Mouse (Mus musculus): ENCODE measurements around the gene Mamstr. TPM values are rescaled to one million over a fixed set of nuclear protein-coding genes. Genes with fewer than 3 reads are reported as not detected.
"Not testable (repeated sequence)": the region's sequence is repeated elsewhere in the genome, so short reads cannot be mapped to it uniquely, and the experiment has no call there.

Mamstr gene
- total RNA-seq, 2 experiments from 2014 or later = 2.4 to 3.6 TPM

GRCm38 (mm10) chr7:45644872-45645590 is 5.3 kb downstream of the Mamstr start:
- DNase-seq (ENCODE audit: low spot score in 2 of 2) = no peak
- intact Hi-C loops (cut with DNase I) = no loop called here

GRCm38 (mm10) chr7:45645591-45645971 is 5.8 kb downstream of the Mamstr start:
- intact Hi-C loops (cut with DNase I) = no loop called here
- no peak for DNase-seq (ENCODE audit: low spot score in 2 of 2)

- no peak for DNase-seq (ENCODE audit: low spot score in 2 of 2)
- intact Hi-C loops (cut with DNase I) = no loop called here
Measured at GRCm38 (mm10) chr7:45646671-45647070, 6.9 kb downstream of the Mamstr start.

GRCm38 (mm10) chr7:45649351-45649750 is 9.6 kb downstream of the Mamstr start:
- intact Hi-C loops (cut with DNase I) = no loop called here

GRCm38 (mm10) chr7:45650484-45650883 is 10.7 kb downstream of the Mamstr start:
- intact Hi-C loops (cut with DNase I); DNase-seq (ENCODE audit: low spot score in 2 of 2): not testable (repeated sequence)

More at GRCm38 (mm10) chr7:45649351-45649750, 9.6 kb downstream of the Mamstr start:
- no peak for DNase-seq (ENCODE audit: low spot score in 2 of 2)

- DNase-seq (ENCODE audit: low spot score in 2 of 2) = no peak
- intact Hi-C loops (cut with DNase I) = no loop called here
Measured at GRCm38 (mm10) chr7:45654424-45655047, 14.8 kb downstream of the Mamstr start.

- DNase-seq (ENCODE audit: low spot score in 2 of 2) = no peak
- intact Hi-C loops (cut with DNase I) = no loop called here
Measured at GRCm38 (mm10) chr7:45660746-45661478, 21.1 kb downstream of the Mamstr start.

GRCm38 (mm10) chr7:45661702-45662101 is 21.9 kb downstream of the Mamstr start:
- intact Hi-C loops (cut with DNase I); DNase-seq (ENCODE audit: low spot score in 2 of 2): not testable (repeated sequence)

GRCm38 (mm10) chr7:45665303-45666138 is 25.7 kb downstream of the Mamstr start:
- no peak for DNase-seq (ENCODE audit: low spot score in 2 of 2)
- intact Hi-C loops (cut with DNase I) = no loop called here

- DNase-seq (ENCODE audit: low spot score in 2 of 2) = no peak
- intact Hi-C loops (cut with DNase I) = no loop called here
Measured at GRCm38 (mm10) chr7:45666161-45666560, 26.4 kb downstream of the Mamstr start, which contains the start of gene Fut2. Gene Fut2, minus strand, starts transcription at chr7:45666394.

GRCm38 (mm10) chr7:45667761-45668160 is 28.0 kb downstream of the Mamstr start:
- intact Hi-C loops (cut with DNase I) = no loop called here
- peak in 1 of 2 experiments; percentile 33 for DNase-seq (ENCODE audit: low spot score in 2 of 2)

- intact Hi-C loops (cut with DNase I) = no loop called here
- DNase-seq (ENCODE audit: low spot score in 2 of 2) = no peak
Measured at GRCm38 (mm10) chr7:45668921-45669320, 29.1 kb downstream of the Mamstr start.

- DNase-seq (ENCODE audit: low spot score in 2 of 2) = no peak
- intact Hi-C loops (cut with DNase I) = no loop called here
Measured at GRCm38 (mm10) chr7:45677627-45678295, 38.0 kb downstream of the Mamstr start.

GRCm38 (mm10) chr7:45678513-45678912 is 38.7 kb downstream of the Mamstr start:
- intact Hi-C loops (cut with DNase I) = no loop called here

GRCm38 (mm10) chr7:45679966-45680621 is 40.3 kb downstream of the Mamstr start:
- no peak for DNase-seq (ENCODE audit: low spot score in 2 of 2)
- intact Hi-C loops (cut with DNase I) = loop anchor here (5.0 kb wide), 2 partner anchors 73 to 88 kb away; no protein-coding TSS in a partner anchor

More at GRCm38 (mm10) chr7:45678513-45678912, 38.7 kb downstream of the Mamstr start:
- no peak for DNase-seq (ENCODE audit: low spot score in 2 of 2)

- intact Hi-C loops (cut with DNase I) = loop anchor here (5.0 kb wide), 2 partner anchors 74 to 89 kb away; no protein-coding TSS in a partner anchor
- no peak for DNase-seq (ENCODE audit: low spot score in 2 of 2)
Measured at GRCm38 (mm10) chr7:45681046-45681736, 41.4 kb downstream of the Mamstr start.

Measured in left cerebral cortex, postnatal 25 days (tissue).